Mouse (Mus musculus): ENCODE results near the gene Sephs1. TPM values are rescaled to one million over a fixed set of nuclear protein-coding genes. Genes with fewer than 3 reads are reported as not detected.
"Not testable (repeated sequence)": the region's sequence is repeated elsewhere in the genome, so short reads cannot be mapped to it uniquely, and the experiment has no call there.

Gene Sephs1
- polyA plus RNA-seq, 1 experiment, result not detected

DNA sequence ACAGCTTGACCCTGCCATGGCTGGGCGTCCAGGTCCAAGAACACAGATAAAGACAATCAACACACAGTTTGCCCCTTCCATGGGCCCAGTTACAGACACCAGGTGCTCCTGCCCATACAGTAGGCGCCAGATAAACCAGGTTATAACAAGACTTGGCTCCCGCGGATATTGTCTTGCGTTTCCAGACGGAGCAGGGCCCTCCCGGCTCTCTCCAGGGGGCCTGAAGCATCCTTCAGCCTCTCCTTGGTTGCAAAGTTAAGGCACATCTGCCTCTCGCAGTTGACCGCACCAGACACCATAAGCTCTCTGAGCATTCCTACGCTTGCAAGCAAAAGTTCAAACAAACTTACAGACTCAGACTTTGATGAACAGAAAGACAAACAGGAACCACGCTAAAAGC lies 59.5 kb downstream of the Sephs1 start:
- H3K27ac ChIP-seq (ENCODE audit: insufficient read depth, low read depth, low read length), result no peak overlapping the region
- no peaks in the 10 kb centered on the region for H3K4me1 ChIP-seq (ENCODE audit: control insufficient read depth, insufficient read depth, low read length)
- WGBS, result 89% methylated on average over 11 of the region's 11 CpGs
- no peak overlapping the region for H3K4me3 ChIP-seq (ENCODE audit: insufficient read depth, low read depth, low read length)
- TF ChIP-seq CTCF (IDR thresholded peaks at IDR 0.05; ENCODE audit: insufficient read depth, low read depth, low read length) (no peak), POLR2A (IDR thresholded peaks at IDR 0.05; ENCODE audit: insufficient read depth, low read depth, low read length) (no peak)

DNA sequence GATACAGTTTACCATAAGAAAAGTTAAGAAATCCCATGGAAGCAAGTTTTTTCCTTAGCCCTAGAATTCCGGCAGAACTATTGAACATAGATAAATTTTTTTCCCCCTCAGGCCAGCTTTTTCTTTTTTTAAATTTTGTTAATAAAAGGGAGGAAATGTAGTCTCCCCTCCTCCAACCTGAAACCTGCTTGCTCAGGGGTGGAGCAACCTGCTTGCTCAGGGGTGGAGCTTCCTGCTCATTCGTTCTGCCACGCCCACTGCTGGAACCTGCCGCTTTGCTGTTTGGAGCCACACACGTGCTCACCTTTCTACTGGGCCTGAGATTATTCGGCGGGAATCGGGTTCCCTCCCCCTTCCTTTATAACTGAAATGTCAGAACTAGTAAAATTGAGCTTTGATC lies 68.3 kb downstream of the Sephs1 start:
- 79% methylated on average over 6 of the region's 8 CpGs for WGBS

DNA sequence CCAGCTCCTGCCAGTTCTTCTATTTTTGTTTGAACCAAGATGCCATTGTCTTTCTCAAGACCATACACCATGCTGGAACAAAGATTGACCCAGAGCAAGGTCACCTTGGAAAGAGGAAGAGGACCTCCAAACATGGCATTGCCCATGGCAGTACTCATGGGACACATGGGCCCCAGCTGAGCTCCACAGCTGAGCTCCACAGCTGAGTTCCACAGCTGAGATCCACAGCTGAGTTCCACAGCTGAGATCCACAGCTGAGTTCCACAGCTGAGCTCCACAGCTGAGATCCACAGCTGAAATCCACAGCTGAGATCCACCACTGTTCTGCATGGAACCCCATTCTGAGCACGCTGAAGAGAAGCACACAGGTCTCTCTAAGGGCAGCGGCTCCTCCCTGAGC lies 69.6 kb downstream of the Sephs1 start:
- H3K27ac ChIP-seq (ENCODE audit: insufficient read depth, low read depth, low read length), result no peak overlapping the region
- no peaks in the 10 kb centered on the region for H3K4me1 ChIP-seq (ENCODE audit: control insufficient read depth, insufficient read depth, low read length)
- WGBS, result 92% methylated on average over 2 of the region's 2 CpGs
- no peak overlapping the region for H3K4me3 ChIP-seq (ENCODE audit: insufficient read depth, low read depth, low read length)
- TF ChIP-seq POLR2A (IDR thresholded peaks at IDR 0.05; ENCODE audit: insufficient read depth, low read depth, low read length), result no peak
- TF ChIP-seq CTCF (IDR thresholded peaks at IDR 0.05; ENCODE audit: insufficient read depth, low read depth, low read length), result no peak

More for the DNA sequence above, 68.3 kb downstream of the Sephs1 start:
- H3K4me1 ChIP-seq (ENCODE audit: control insufficient read depth, insufficient read depth, low read length); H3K27ac ChIP-seq (ENCODE audit: insufficient read depth, low read depth, low read length); H3K4me3 ChIP-seq (ENCODE audit: insufficient read depth, low read depth, low read length): not testable (repeated sequence)

DNA sequence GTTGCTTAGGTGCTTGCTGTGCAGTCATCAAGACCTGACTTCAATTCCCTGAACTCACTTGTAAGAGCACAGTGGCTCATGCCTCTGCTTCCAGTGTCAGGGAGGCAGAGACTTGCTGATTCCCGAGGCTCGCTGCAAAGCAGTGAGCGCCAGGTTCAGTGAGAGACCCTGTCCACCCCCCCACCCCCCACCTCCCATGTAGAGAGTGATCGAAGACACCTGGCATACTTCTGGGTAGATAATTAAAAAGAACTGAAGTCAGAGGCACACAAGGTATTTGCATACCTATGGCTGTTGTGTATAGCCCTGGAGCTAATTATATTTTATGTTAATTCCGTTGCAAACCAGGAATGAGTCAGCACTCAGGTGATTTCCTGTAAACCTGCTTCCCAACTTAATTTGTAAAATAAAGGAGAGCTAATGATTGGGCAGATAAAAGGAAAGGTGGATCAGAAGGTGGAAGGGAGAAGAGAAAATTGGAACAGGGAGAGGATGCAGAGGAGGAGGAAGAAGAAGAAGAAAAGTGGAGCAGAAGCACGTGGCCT lies 72.9 kb downstream of the Sephs1 start:
- no peak overlapping the region for H3K4me3 ChIP-seq (ENCODE audit: insufficient read depth, low read depth, low read length)
- no peak overlapping the region for H3K27ac ChIP-seq (ENCODE audit: insufficient read depth, low read depth, low read length)
- TF ChIP-seq CTCF (IDR thresholded peaks at IDR 0.05; ENCODE audit: insufficient read depth, low read depth, low read length), result no peak
- TF ChIP-seq POLR2A (IDR thresholded peaks at IDR 0.05; ENCODE audit: insufficient read depth, low read depth, low read length), result no peak
- 79% methylated on average over 6 of the region's 6 CpGs for WGBS
- no peaks in the 10 kb centered on the region for H3K4me1 ChIP-seq (ENCODE audit: control insufficient read depth, insufficient read depth, low read length)

DNA sequence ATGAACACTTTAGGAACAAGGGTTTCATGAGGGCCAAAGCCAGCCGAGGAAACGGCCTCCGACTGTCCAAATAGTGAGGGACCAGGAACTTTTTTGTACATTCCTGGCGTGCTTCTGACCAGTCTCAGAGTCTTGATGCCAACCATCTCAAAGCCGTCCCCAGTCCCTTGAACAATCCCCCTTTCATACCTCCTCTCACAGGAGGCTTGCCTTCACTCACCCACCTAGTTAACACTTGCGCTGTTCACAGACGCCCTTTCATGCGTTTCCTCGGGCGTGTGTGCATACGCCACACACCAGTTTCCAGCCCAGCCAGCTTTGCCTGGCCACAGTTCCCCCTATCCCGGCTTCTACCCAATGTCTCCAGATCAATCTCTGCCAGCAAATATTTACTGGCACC lies 76.7 kb downstream of the Sephs1 start:
- Histone ChIP-seq H3K4me3 (ENCODE audit: insufficient read depth, low read depth, low read length) (no peak overlapping the region), H3K4me1 (ENCODE audit: control insufficient read depth, insufficient read depth, low read length) (no peaks in the 10 kb centered on the region), H3K27ac (ENCODE audit: insufficient read depth, low read depth, low read length) (no peak overlapping the region)
- no peak for TF ChIP-seq POLR2A (IDR thresholded peaks at IDR 0.05; ENCODE audit: insufficient read depth, low read depth, low read length)
- no peak for TF ChIP-seq CTCF (IDR thresholded peaks at IDR 0.05; ENCODE audit: insufficient read depth, low read depth, low read length)
- WGBS, result 75% methylated on average over 12 of the region's 12 CpGs

Other genes with a start within 250 kb of the Sephs1 start
- not detected in 2 replicates for gene Prpf18, start 229.5 kb upstream of the Sephs1 start, polyA plus RNA-seq (2012; ENCODE audit: insufficient read depth, insufficient read length, low replicate concordance, missing spikeins)
- gene Bend7, start 163.7 kb upstream of the Sephs1 start, polyA plus RNA-seq (2012; ENCODE audit: insufficient read depth, insufficient read length, low replicate concordance, missing spikeins), result not detected in 2 replicates
- not detected in 2 replicates for gene Phyh, start 37.5 kb downstream of the Sephs1 start, polyA plus RNA-seq (2012; ENCODE audit: insufficient read depth, insufficient read length, low replicate concordance, missing spikeins)
- not detected in 2 replicates for gene Ucma, start 94.6 kb downstream of the Sephs1 start, polyA plus RNA-seq (2012; ENCODE audit: insufficient read depth, insufficient read length, low replicate concordance, missing spikeins)
- not detected in 2 replicates for gene Mcm10, start 131.2 kb downstream of the Sephs1 start, polyA plus RNA-seq (2012; ENCODE audit: insufficient read depth, insufficient read length, low replicate concordance, missing spikeins)
- not detected in 2 replicates for gene Optn, start 182.5 kb downstream of the Sephs1 start, polyA plus RNA-seq (2012; ENCODE audit: insufficient read depth, insufficient read length, low replicate concordance, missing spikeins)

All from olfactory bulb, adult 2 months (tissue).